Mouse (Mus musculus) thymus, postnatal 10 days (tissue): ENCODE data around the gene Snx3.

Source experiments
- DNase-seq, 2 experiments: peaks; one replicate each; pipeline ENCODE4 v3.0.0; 2021; ENCODE audit warnings: low spot score in 2 of 2

Gene Snx3

GRCm38 (mm10) chr10:42578281-42578675, 76.4 kb downstream of the Snx3 start:
- no peak for DNase-seq

GRCm38 (mm10) chr10:42578698-42579474, 77.1 kb downstream of the Snx3 start:
- DNase-seq, result no peak

- no peak for DNase-seq
Observed at GRCm38 (mm10) chr10:42579475-42580130, 77.8 kb downstream of the Snx3 start.

GRCm38 (mm10) chr10:42580131-42580950, 78.5 kb downstream of the Snx3 start:
- DNase-seq, result no peak

GRCm38 (mm10) chr10:42580951-42581277, 79.1 kb downstream of the Snx3 start:
- no peak for DNase-seq

GRCm38 (mm10) chr10:42581694-42582565, 80.1 kb downstream of the Snx3 start:
- no peak for DNase-seq

DNA sequence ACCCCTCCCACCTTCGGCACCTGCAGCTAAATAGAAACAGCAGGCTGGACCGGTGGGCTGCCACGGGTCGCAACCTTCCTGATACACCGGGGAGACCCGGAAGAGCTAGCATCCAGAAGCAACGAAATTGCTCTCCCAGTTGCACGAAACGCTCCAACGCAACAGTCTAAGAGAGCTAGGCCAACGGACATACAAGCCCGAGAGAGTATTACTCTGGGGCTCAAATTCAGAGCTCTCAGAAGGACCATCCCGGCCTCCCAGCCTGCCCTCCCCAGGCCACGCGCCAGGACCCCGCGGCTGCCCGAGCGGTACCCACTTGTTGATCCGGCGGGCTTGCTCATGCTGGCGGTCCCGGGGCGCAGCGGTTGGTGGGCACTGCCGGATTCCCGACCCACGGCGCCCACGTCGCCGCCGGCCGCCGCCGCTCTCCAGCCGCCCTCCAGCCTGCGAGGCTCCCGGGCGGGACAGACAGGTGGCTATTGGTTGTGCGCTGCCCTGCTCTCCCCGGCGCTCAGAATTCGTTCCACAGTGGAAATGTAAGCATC, 80.8 kb downstream of the Snx3 start:
- DNase-seq, result no peak

DNA sequence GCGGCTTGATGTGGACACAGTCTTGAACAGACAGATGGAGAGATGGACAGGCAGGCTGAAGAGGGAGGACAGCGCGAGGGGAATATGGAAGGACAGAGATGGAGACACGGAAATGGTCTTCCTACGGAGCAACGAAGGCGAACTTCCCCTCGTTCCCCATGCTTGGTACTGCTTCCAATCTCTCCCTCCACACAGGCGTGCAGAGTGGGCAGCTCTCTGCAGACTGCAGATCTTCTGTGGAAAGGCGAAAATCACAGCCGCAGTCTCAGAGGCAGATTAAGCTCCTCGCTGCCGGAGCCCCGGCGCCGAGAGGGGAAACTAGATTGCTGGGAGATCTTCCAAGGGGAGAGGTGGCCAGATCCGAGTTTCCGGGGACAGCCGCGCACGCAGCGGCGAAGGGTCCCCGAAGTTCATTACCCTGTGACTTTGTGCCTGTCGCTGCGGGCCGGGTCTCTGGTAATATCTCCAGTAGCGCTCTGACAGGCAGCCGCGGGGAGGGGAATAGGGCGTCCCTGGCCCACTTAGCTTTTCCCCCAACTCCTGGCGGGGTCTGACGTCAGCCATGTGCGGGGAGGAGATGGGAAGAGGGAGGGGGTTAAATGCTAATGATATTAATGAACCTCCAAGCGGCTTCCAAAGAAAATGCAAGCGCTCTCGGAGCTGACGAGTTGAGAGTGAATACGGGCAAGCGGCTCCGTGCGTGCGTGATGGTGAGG, 81.5 kb downstream of the Snx3 start, which contains the start of the genes Nr2e1 and Ostm1:
Nr2e1 (minus strand) TSS at position 476 of the 716 bp plus-strand sequence.
Ostm1 (plus strand) TSS at position 666 of the 716 bp plus-strand sequence.
- DNase-seq, result no peak

GRCm38 (mm10) chr10:42583902-42584435, 82.1 kb downstream of the Snx3 start:
- no peak for DNase-seq

GRCm38 (mm10) chr10:42584436-42584983, 82.7 kb downstream of the Snx3 start:
- DNase-seq, result no peak
